Mouse (Mus musculus) testis, adult 2 months (tissue): ENCODE measurements around the gene Etv1. TPM values are rescaled to one million over a fixed set of nuclear protein-coding genes. Genes with fewer than 3 reads are reported as not detected.

ENCODE experiments used
- H3K27ac ChIP-seq: fragments of 200-500 bp; 2 replicates; pipeline ENCODE4 v1.5.1; 2012; ENCODE audit warnings: low read depth, low read length; ENCODE audit not compliant: control insufficient read depth, insufficient read depth
- H3K27me3 ChIP-seq: fragments of 200-500 bp; 2 replicates; pipeline ENCODE4 v1.6.1; 2012; ENCODE audit warnings: mild to moderate bottlenecking, low read length, moderate library complexity; ENCODE audit not compliant: control insufficient read depth, insufficient read depth
- H3K36me3 ChIP-seq: fragments of 200-500 bp; 2 replicates; pipeline ENCODE4 v1.6.1; 2012; ENCODE audit warnings: mild to moderate bottlenecking, low read length; ENCODE audit not compliant: control insufficient read depth, insufficient read depth
- H3K4me1 ChIP-seq: fragments of 200-500 bp; 2 replicates; pipeline ENCODE4 v1.6.1; 2012; ENCODE audit warnings: low read length; ENCODE audit not compliant: control insufficient read depth, insufficient read depth
- H3K4me3 ChIP-seq: fragments of 200-500 bp; 2 replicates; pipeline ENCODE4 v1.5.1; 2012; ENCODE audit warnings: low read depth, mild to moderate bottlenecking, low read length, moderate library complexity, mixed read lengths; ENCODE audit not compliant: control insufficient read depth
- CTCF ChIP-seq: fragments of 200-500 bp; IDR thresholded peaks from 2 replicates; pipeline ENCODE4 v1.5.1; 2012; ENCODE audit warnings: low read depth, mild to moderate bottlenecking, inconsistent platforms, low read length, moderate library complexity; ENCODE audit not compliant: control insufficient read depth, insufficient read depth, insufficient replicate concordance
- POLR2A ChIP-seq: fragments of 200-500 bp; IDR thresholded peaks from 2 replicates; pipeline ENCODE4 v1.6.1; 2012; ENCODE audit warnings: low read depth, mild to moderate bottlenecking, inconsistent platforms, low read length, moderate library complexity; ENCODE audit not compliant: control insufficient read depth
- polyA plus RNA-seq: library from polyadenylated mRNA; depleted of rRNA; stranded (reverse); fragments of >200 nt; gene quantifications from 2 replicates; pipeline ENCODE4 v1.2.3, GENCODE M21; 2012

Etv1 gene
- polyA plus RNA-seq, 1 experiment, result 3.4 TPM

DNA sequence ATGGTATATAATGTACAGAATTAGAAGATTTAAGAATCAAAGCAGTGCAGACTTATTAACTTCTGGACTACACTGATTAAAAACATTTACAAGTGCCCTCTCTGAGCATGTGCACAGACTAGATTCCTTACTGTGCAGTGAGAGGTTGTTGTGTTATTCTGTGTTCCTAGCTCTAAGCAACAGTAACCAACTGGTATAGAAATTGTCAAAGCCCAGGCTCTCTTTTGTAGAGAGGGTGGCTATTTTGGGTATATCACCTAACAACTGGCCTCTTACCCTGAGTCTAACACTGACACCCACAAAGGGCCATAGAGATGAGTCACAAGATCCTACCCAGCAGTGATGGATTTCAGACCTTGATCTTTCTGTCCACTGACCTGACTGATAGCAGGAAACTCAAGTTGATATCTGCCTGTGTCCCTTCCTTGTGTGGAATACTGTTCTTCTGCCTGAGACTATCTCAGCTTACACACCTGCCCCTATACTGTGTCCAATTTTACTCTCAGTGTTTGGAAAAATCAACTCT, 95.4 kb downstream of the Etv1 start:
- Histone ChIP-seq H3K36me3 (no peaks in the 10 kb centered on the region), H3K4me3 (no peak overlapping the region), H3K27me3 (no peaks in the 10 kb centered on the region), H3K27ac (no peak overlapping the region), H3K4me1 (no peaks in the 10 kb centered on the region)
- TF ChIP-seq POLR2A, result no peak
- no peak for TF ChIP-seq CTCF

DNA sequence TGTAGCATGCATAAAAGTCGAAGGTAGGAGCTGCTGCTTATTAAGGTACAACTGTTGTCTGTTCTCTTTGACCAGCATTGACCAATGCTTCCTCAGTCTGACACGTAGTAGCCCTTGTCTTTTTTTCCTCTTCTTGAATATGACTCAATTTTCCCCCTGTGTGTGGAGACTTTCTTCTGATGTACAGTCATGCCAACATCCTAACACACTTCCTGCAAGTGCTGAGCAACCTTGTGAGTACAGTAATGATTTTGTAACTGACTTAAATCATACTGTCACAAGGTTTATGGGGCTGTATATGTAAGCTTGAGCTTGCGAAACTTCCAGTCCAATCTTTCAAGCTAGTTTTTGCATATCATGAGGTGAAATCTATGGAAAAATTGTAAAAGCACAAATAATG, 125.3 kb downstream of the Etv1 start:
- TF ChIP-seq CTCF (no peak), POLR2A (no peak)
- H3K4me3 ChIP-seq, result no peak overlapping the region
- no peak overlapping the region for H3K27ac ChIP-seq
- H3K27me3 ChIP-seq, result no peaks in the 10 kb centered on the region
- H3K4me1 ChIP-seq, result peaks cover 4% of the 10 kb centered on the region; the same call in 1 of the 2 replicates
- H3K36me3 ChIP-seq, result no peaks in the 10 kb centered on the region

DNA sequence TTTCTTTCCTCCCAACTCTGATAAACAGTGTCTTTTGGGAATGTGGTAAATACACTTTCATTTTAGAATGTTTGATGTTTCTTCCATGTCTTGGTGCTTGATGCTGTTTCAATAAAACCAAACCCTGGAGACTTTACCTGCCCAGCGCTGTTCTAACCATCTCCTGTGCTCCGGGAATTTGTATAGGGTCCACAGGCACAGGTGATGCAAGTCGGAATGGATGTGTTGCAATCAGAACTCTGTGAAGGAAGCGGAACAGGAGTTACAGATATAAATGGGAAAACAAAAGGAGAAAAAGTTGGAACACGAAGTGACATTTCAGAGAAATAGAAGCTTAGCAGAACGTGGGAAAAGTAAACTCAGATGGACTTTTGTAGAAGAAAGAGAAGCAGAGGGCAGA, 127.1 kb downstream of the Etv1 start:
- no peak overlapping the region for H3K27ac ChIP-seq
- no peak for TF ChIP-seq POLR2A
- no peak for TF ChIP-seq CTCF
- H3K36me3 ChIP-seq, result no peaks in the 10 kb centered on the region
- H3K27me3 ChIP-seq, result no peaks in the 10 kb centered on the region
- peaks cover 4% of the 10 kb centered on the region; the same call in 1 of the 2 replicates for H3K4me1 ChIP-seq
- no peak overlapping the region for H3K4me3 ChIP-seq

DNA sequence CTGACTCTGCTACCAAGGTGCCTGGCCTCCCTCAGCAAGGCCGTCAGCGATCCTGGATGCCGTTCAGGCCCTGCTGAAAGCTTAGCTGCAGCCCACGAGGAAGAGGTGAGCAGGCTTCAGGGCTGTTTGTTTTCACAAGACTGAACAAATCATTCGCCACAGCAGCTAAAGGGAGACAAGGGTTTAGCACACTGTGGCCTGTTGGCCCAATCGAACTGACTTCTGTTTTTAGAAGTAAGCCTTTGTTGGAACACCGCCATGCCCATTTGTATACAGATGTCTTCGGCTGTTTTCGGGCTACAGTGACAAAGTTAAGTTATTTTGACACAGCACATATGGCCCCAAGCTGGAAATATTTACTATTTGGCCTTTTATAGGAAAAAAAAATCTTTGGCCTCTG, 127.6 kb downstream of the Etv1 start:
- H3K36me3 ChIP-seq, result no peaks in the 10 kb centered on the region
- no peaks in the 10 kb centered on the region for H3K27me3 ChIP-seq
- TF ChIP-seq POLR2A (no peak), CTCF (no peak)
- H3K4me1 ChIP-seq, result peaks cover 4% of the 10 kb centered on the region; the same call in 1 of the 2 replicates
- H3K27ac ChIP-seq, result no peak overlapping the region
- H3K4me3 ChIP-seq, result no peak overlapping the region

DNA sequence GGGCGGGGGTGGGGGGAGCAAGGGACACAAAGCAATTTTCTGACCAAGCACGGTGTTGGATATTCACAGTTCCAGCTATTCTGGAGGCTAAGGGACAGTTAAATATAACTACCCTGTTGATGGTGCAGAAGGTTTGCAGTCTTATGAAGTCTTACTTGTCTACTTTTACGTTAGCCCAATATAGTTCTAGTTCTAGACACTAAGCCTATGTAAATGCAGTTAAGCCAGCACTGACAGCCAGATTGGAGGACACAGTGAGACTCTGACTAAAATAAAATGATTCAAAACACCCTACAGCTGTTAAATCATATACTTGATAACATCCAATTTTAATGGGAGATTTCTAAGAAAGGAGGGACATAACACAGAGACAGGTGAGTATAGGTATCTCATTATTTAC, 129.8 kb downstream of the Etv1 start:
- H3K27ac ChIP-seq, result no peak overlapping the region
- no peak overlapping the region for H3K4me3 ChIP-seq
- H3K27me3 ChIP-seq, result no peaks in the 10 kb centered on the region
- peaks cover 4% of the 10 kb centered on the region; the same call in 1 of the 2 replicates for H3K4me1 ChIP-seq
- no peaks in the 10 kb centered on the region for H3K36me3 ChIP-seq
- TF ChIP-seq POLR2A (no peak), CTCF (no peak)
